Mouse (Mus musculus) adrenal gland, postnatal 36 days (tissue): ENCODE measurements at regions not wholly inside any gene's neighbourhood (a gene's known extent, or its start where the extent isn't known, plus 50 kb on each side); places are given as distances from the start of the nearest gene placed in this dataset.
A peak's percentile ranks its signal among the peaks of the same experiment; 100 is the strongest.

Experiments used
- DNase-seq, 2 experiments: peaks; one replicate each; pipeline ENCODE4 v3.0.0; 2021; ENCODE audit warnings: mixed read lengths in 1 of 2

DNA sequence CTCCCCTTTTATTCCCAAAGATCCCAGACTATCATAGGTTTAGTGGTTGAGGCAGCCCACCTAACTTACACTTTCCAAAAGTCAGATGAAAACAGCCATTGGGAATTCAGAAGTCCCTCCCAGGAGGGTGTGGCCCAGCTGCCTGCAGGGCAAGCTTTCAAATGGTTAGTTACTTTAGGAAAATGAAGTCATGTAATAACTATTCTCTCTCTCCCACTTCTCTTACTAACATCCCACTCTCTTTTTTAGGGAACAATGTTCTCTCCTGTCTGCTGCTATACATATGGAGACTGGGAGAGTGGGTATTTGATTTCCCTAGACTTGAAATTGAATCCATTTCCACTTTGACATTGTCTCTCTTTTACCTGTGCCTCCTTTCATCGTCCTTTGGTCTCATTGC lies 55.0 kb downstream of the Zfp648 start:
- DNase-seq = no peak

DNA sequence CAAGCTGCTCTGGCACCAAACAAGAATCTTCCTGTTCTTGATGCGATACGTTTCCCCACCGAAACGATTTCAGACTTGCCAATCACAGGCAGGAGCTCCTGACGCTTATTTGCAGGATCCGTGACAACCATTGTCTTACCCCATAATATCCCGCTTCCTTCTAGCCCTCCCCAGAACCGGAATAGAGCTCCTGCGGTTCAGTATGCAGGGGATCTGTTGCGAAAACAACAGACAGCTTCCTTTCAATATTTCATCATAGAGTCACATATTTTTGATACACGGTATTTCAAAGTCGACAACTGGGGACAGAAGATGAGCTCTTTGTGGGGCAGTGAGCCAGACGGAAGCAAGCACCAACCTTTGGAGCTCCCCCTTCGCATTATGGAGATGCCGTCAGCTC lies 55.8 kb downstream of the Zfp648 start:
- DNase-seq = no peak

- DNase-seq = no peak
Observed at GRCm38 (mm10) chr1:154258511-154258910, 57.5 kb downstream of the Zfp648 start.

DNA sequence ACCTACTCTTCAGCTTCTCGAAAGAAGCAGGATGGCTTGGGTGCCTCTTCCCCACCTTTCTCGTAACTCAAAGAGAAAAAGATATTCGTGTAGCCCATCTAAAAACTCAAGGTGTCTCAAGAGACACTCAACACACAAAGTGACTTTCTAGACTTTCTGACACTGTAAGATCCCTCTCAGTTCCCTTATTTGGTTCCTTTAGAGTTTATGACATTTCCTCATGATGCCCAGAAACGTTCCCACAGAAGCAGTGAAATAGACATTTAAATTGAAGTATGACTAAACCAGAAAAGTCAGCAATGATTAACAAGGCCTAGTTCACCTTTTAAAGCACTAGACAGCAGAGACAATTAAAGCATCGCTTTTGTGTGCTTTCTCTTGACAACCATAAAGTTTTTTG lies 59.4 kb downstream of the Zfp648 start:
- no peak for DNase-seq

DNA sequence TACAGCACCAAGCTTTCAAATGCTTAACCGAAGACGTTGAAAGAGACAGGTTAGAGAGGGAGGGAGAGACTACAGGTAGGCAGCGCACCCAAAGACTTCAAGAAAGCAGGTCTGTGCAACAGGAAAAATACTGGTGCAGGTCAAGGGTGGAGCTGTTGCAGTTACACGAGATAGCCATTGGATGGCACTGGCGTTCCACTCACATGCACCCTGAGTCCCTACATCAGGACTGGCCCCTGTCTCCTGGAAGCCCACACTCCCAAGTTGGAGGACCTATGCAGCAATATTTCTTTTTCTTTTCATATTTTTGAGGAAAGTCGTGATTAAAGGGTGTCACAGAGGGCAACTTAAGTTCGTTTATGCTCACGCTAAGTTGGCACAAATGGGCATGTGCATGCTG lies 80.5 kb downstream of the Zfp648 start:
- DNase-seq = peak; percentile 34 to 61

- DNase-seq = no peak
Observed at GRCm38 (mm10) chr1:154286080-154286479, 85.1 kb downstream of the Zfp648 start.

GRCm38 (mm10) chr1:154292729-154293128 lies 91.7 kb downstream of the Zfp648 start:
- no peak for DNase-seq

GRCm38 (mm10) chr1:154296080-154296479 lies 95.1 kb downstream of the Zfp648 start:
- DNase-seq = no peak

DNA sequence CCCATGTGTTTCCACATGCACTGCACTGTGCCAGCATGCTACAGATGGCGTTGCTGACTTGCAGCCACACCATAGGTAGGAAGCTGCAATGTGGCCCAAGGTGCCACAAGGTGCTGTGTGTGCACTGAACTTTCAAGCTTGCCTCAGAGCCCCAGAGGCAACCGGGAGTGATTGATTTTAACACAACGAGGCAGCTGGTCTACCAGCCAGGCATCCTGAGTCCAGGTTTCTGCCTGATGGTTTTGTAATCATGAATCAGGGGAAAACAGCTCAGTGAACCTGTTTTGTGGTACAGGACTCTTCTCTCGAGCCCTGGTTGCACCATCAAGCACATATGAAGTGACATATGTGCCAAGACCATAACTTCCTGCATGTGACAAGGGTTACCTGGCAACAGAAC lies 98.9 kb downstream of the Zfp648 start:
- no peak for DNase-seq

DNA sequence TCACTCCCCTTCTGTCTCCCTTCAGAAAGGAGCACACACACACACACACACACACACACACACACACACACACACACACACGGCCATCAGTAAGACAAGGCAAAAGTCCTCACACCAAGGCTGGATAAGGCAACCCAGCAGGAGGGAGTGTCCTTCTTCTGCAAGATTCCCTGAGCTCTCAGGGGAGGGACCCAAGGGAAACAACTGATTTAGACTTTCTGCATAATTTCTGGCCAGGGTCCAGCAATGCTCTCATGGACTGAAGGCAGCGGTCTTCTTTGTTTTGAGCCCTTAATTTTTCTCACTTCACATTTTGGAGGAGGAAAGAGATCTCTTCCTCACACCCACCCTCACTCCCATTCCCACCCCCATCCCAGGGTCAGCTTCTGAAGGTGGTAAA lies 108.7 kb downstream of the Zfp648 start:
- DNase-seq = peak in 1 of 2 experiments; percentile 28
